Mouse (Mus musculus) spleen, adult 2 months (tissue): ENCODE results near the gene Nfyb. TPM values are rescaled to one million over a fixed set of nuclear protein-coding genes. Genes with fewer than 3 reads are reported as not detected.
A peak's percentile ranks its signal among the peaks of the same experiment; 100 is the strongest.

ENCODE experiments used
- DNase-seq, 2 experiments: peaks; one replicate each; pipeline versions ENCODE4 v3.0.0 to v3.0.0-alpha.2; 2012 to 2021; ENCODE audit warnings: low spot score in 2 of 2, low read depth in 1 of 2
- H3K27ac ChIP-seq: fragments of 200-500 bp; 2 replicates; pipeline ENCODE4 v1.5.1; 2012; ENCODE audit warnings: low read length, inconsistent platforms; ENCODE audit not compliant: insufficient read depth
- H3K27me3 ChIP-seq: fragments of 200-500 bp; 2 replicates; pipeline ENCODE4 v1.6.1; 2012; ENCODE audit warnings: mild to moderate bottlenecking, moderate library complexity, low read length, inconsistent platforms; ENCODE audit not compliant: control insufficient read depth, insufficient read depth
- H3K36me3 ChIP-seq: fragments of 200-500 bp; 2 replicates; pipeline ENCODE4 v1.6.1; 2012; ENCODE audit warnings: mild to moderate bottlenecking, low read length, inconsistent platforms; ENCODE audit not compliant: control insufficient read depth, insufficient read depth
- H3K4me1 ChIP-seq: fragments of 200-500 bp; 2 replicates; pipeline ENCODE4 v1.6.1; 2011; ENCODE audit warnings: inconsistent platforms; ENCODE audit not compliant: control insufficient read depth, insufficient read depth, insufficient read length
- H3K4me3 ChIP-seq: fragments of 200-500 bp; 2 replicates; pipeline ENCODE4 v1.5.1; 2011; ENCODE audit warnings: mild to moderate bottlenecking, inconsistent platforms; ENCODE audit not compliant: insufficient read depth, insufficient read length; ENCODE audit errors: extremely low read depth
- CTCF ChIP-seq: fragments of 200-500 bp; IDR thresholded peaks from 2 replicates; pipeline ENCODE4 v1.5.1; 2011; ENCODE audit warnings: mild to moderate bottlenecking, inconsistent platforms; ENCODE audit not compliant: insufficient read depth, insufficient read length, insufficient replicate concordance; ENCODE audit errors: extremely low read depth
- POLR2A ChIP-seq: fragments of 200-500 bp; IDR thresholded peaks from 2 replicates; pipeline ENCODE4 v1.6.1; 2011; ENCODE audit warnings: low read depth, low read length, inconsistent platforms
- WGBS: fragments of 180-500 bp; shearing (Covaris S2); methylation state at CpG from one replicate; pipeline ENCODE4 v1.1.7; 2018; 5-methylcytosine and 5-hydroxymethylcytosine counted together
- polyA plus RNA-seq: library from polyadenylated mRNA; depleted of rRNA; stranded (reverse); fragments of >200 nt; gene quantifications from 2 replicates; pipeline ENCODE4 v1.2.3, GENCODE M21; 2012

Nfyb gene
- polyA plus RNA-seq, 1 experiment = 5.3 TPM

DNA sequence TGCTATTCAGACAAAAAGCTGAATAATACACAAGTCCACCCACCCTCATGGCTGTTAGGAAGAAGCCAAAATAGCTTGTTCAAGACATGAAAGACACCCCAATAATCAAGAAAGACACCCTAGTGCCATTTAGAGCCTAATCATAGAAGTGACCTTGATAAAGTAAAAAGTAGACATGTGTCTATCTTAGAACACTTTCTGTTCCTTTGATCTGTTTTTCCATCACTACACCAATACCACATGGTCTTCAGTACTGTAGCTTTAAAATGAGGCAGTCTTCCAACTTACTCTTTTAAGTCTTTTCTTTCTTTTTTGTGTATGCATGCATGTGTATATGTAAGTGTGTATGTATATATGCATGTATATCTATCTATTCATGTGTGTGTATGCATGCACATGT, 16.9 kb upstream of the Nfyb start:
- DNase-seq = no peak
- no peaks in the 10 kb centered on the region for H3K36me3 ChIP-seq
- no peaks in the 10 kb centered on the region for H3K27me3 ChIP-seq
- peaks cover 7% of the 10 kb centered on the region for H3K4me1 ChIP-seq
- H3K27ac ChIP-seq = no peak overlapping the region
- no peak overlapping the region for H3K4me3 ChIP-seq
- TF ChIP-seq POLR2A (no peak), CTCF (no peak)

DNA sequence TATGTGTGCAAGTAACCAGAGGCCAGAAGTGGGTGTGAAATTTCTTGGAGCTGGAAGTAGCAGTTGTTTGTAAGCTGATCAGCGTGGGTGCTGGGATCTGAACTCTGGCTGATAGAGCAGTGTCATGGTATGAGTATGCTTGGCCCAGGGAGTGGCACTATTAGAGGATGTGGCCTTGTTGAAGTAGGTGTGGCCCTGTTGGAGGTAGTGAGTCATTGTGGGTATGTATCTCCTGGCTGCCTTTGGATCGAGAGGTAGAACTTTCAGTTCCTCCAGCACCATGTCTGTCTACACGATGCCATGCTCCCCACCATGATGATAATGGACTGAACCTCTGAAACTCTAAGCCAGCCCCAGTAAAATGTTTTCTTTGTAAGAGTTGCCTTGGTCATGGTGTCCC, 16.4 kb upstream of the Nfyb start:
- H3K4me1 ChIP-seq = peaks cover 7% of the 10 kb centered on the region
- H3K27ac ChIP-seq = no peak overlapping the region
- WGBS = 40% methylated on average over 3 of the region's 3 CpGs
- peak; percentile 11 to 19 for DNase-seq
- no peaks in the 10 kb centered on the region for H3K27me3 ChIP-seq
- no peaks in the 10 kb centered on the region for H3K36me3 ChIP-seq
- TF ChIP-seq POLR2A (no peak), CTCF (no peak)
- H3K4me3 ChIP-seq = no peak overlapping the region

DNA sequence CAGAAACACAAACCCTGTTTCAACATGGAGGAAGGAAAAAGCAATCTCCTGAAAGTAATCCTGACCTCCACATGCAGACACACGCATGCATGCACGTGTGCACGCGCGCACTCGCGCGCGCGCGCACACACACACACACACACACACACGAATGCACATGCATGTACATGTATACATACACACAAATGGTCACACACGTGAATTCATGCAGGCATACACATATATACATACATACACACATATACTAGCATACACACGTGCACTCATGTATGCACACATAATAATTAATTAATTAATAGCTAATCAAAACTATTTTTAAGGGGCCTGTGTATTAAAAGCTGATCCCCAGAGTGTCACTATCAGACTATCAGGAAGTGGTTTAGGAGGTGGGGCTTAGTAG, 15.9 kb upstream of the Nfyb start:
- no peaks in the 10 kb centered on the region for H3K36me3 ChIP-seq
- 98% methylated on average over 14 of the region's 14 CpGs for WGBS
- peaks cover 7% of the 10 kb centered on the region for H3K4me1 ChIP-seq
- TF ChIP-seq CTCF = no peak
- TF ChIP-seq POLR2A = no peak
- no peak overlapping the region for H3K4me3 ChIP-seq
- no peaks in the 10 kb centered on the region for H3K27me3 ChIP-seq
- DNase-seq = no peak
- no peak overlapping the region for H3K27ac ChIP-seq

DNA sequence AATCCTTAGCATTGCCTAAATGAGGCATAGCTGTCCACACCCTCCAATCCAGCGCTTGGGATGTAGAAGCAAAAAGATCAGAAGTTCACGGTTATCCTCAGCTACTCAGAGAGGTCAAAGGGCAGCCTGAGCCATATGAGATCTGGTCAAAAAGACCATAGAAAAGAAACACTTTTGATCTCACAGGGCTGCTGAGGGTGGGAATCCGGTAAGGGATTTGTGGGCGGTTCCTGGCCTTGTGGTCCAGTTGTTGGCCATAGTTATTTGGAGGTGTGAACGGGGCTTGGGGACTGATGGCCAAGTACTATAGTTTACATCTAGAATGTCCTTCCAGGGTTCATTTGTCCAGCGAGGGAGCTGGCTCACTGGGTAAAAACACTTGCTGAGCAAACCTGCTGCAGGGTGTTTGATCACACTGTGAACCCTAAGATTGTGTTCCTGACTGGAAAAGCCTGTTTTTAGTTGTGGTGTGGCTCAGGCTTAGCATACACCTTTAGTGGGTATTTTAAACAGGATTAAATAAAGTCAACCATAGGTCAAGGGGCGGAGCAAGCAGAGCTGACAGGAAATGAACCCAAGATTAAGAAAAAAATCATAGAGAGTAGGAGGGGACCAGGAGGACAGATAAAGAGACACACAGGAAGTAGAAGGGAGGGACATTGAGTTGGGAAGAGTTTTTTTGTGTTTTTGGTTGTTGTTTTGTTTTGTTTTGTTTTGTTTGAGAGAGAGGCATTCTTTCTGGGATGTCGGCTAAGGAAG, 15.0 kb upstream of the Nfyb start:
- no peak for DNase-seq
- Histone ChIP-seq H3K4me1 (peaks cover 7% of the 10 kb centered on the region), H3K27ac (no peak overlapping the region), H3K36me3 (no peaks in the 10 kb centered on the region), H3K4me3 (no peak overlapping the region), H3K27me3 (no peaks in the 10 kb centered on the region)
- TF ChIP-seq CTCF (no peak), POLR2A (no peak)
- WGBS = 92% methylated on average over 8 of the region's 8 CpGs

DNA sequence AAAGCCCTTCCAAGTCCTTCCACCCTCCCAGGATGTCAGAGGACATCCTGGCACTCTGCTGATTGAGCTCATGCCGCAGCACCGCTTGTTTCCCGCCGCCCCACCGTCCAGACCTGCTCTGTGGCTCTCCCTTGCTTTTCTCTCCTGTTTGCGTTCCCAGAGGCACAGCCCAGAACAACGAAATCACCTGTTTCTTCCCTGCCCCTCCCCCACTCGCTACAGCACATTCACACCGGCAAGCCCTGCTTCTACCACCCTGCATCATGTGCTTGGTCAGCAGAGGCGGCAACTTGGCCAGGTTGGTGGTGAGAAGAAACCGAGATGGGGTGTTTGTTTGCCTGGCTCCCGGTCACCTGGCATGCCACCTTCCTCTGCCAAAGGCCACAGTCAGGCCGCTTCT, 13.9 kb upstream of the Nfyb start:
- Histone ChIP-seq H3K36me3 (no peaks in the 10 kb centered on the region), H3K4me1 (peaks cover 7% of the 10 kb centered on the region), H3K4me3 (no peak overlapping the region), H3K27ac (no peak overlapping the region), H3K27me3 (no peaks in the 10 kb centered on the region)
- no peak for DNase-seq
- TF ChIP-seq CTCF (no peak), POLR2A (no peak)
- WGBS = 44% methylated on average over 13 of the region's 13 CpGs

DNA sequence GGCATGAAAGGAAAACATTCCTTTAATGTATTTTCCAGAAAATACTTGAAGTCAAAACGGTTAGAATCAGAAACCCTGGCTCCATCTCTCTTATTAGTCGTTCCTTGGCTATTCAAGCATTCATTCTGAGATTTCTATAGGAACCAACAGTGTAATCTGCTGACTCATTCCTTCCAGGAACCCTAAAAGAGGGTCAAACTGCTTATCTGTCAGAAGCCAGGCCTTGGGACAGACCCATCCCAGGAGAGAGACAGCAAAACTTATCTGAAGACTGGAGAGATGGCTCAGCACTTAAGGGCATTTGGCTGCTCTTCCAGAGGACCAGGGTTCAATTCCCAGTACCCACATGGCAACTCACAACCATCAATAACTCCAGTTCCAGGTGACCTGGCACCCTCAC, 13.1 kb upstream of the Nfyb start:
- Histone ChIP-seq H3K4me3 (no peak overlapping the region), H3K4me1 (peaks cover 7% of the 10 kb centered on the region), H3K27me3 (no peaks in the 10 kb centered on the region), H3K27ac (no peak overlapping the region), H3K36me3 (no peaks in the 10 kb centered on the region)
- no peak for TF ChIP-seq POLR2A
- TF ChIP-seq CTCF = no peak
- no peak for DNase-seq
- 47% methylated on average over 2 of the region's 2 CpGs for WGBS

DNA sequence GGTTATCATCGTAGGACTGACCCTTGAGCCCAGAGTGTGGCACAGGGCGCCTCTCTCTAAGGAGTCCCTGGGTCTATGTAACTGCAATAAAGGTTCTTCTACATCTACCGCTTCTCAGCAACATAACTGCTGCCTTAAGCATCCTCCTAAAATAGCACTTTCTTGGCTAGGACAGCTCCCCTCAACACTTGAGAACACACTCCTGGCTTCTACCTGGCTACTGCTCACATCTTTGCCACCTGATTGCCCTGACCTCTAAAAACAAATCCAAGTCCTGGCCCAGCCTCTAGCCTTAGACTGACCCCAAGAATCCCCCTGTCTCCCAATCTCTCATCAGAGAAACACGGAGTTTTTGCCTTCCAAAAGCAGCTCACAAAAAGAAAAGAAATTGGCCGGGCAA, 10.9 kb upstream of the Nfyb start:
- Histone ChIP-seq H3K4me1 (peaks cover 2% of the 10 kb centered on the region), H3K27ac (no peak overlapping the region), H3K36me3 (no peaks in the 10 kb centered on the region), H3K4me3 (no peak overlapping the region), H3K27me3 (no peaks in the 10 kb centered on the region)
- TF ChIP-seq POLR2A (no peak), CTCF (no peak)
- no peak for DNase-seq
- WGBS = 94% methylated on average over 5 of the region's 5 CpGs
